Comparison of ENCODE assay signal across 19 mouse cellular contexts in genomic region chr12:106027372-106027771, GRCm38 (mm10). TPM values are rescaled to one million over a fixed set of nuclear protein-coding genes. Genes with fewer than 3 reads are reported as not detected.
DNase-seq lines count a peak whose midpoint lies in the region; ATAC-seq lines count a peak whose summit lies in the region.
"Had no signal": no experiment of that assay in that cellular context is flagged by ENCODE, and none has a peak within 500 bp of the region (broad histone marks: within the 10 kb centered on the region; RNA-seq: fewer than 3 reads in every experiment).

No protein-coding gene starts in this region.

- peak overlapping the region; percentile 29 for H3K9ac ChIP-seq in liver, embryonic 16.5 days (ENCODE audit: low read depth, low read length)
- H3K9ac ChIP-seq in kidney, embryonic 15.5 days = no peak overlapping the region
- H3K9ac ChIP-seq: embryonic facial prominence, embryonic 15.5 days; hindbrain, embryonic 13.5 days; limb, embryonic 12.5 days had no signal

- peak overlapping the region; percentile 40 for H3K4me3 ChIP-seq in liver, embryonic 16.5 days (ENCODE audit: low read depth, low read length)
- H3K4me3 ChIP-seq in kidney, embryonic 15.5 days (replicated peaks) = no peak overlapping the region
- H3K4me3 ChIP-seq: embryonic facial prominence, embryonic 15.5 days; heart, adult 2 months; hindbrain, embryonic 13.5 days; limb, embryonic 12.5 days had no signal

- H3K27ac ChIP-seq in liver, embryonic 16.5 days (ENCODE audit: low read length) = peak overlapping the region; percentile 87
- no peak overlapping the region for H3K27ac ChIP-seq in kidney, embryonic 15.5 days
- H3K27ac ChIP-seq: embryonic facial prominence, embryonic 15.5 days; heart, adult 2 months; hindbrain, embryonic 13.5 days; limb, embryonic 12.5 days had no signal

- no peaks in the 10 kb centered on the region for H3K27me3 ChIP-seq in liver, embryonic 16.5 days (ENCODE audit: control insufficient read depth, insufficient read depth, low read depth, low read length)
- no peaks in the 10 kb centered on the region for H3K27me3 ChIP-seq in kidney, embryonic 15.5 days
- H3K27me3 ChIP-seq: embryonic facial prominence, embryonic 15.5 days; hindbrain, embryonic 13.5 days; limb, embryonic 12.5 days; megakaryocyte, embryonic 14.5 days had no signal

- no peaks in the 10 kb centered on the region for H3K36me3 ChIP-seq in liver, embryonic 16.5 days (ENCODE audit: control insufficient read depth, insufficient read depth)
- H3K36me3 ChIP-seq in kidney, embryonic 15.5 days = peaks cover 7% of the 10 kb centered on the region; the same call in 1 of the 2 replicates
- H3K36me3 ChIP-seq: embryonic facial prominence, embryonic 15.5 days; hindbrain, embryonic 13.5 days had no signal

- H3K4me1 ChIP-seq in liver, embryonic 16.5 days (ENCODE audit: control insufficient read depth, low read depth, low read length) = peaks cover 87% of the 10 kb centered on the region
- H3K4me1 ChIP-seq in kidney, embryonic 15.5 days = no peaks in the 10 kb centered on the region

- peak overlapping the region; percentile 67 for H3K4me2 ChIP-seq in liver, embryonic 16.5 days (ENCODE audit: low read depth, low read length)
- H3K4me2 ChIP-seq in kidney, embryonic 15.5 days = no peak overlapping the region
- H3K4me2 ChIP-seq: embryonic facial prominence, embryonic 15.5 days; hindbrain, embryonic 13.5 days; limb, embryonic 12.5 days had no signal

- no peaks in the 10 kb centered on the region for H3K9me3 ChIP-seq in liver, embryonic 16.5 days (replicated peaks; ENCODE audit: control insufficient read depth, low read length)
- H3K9me3 ChIP-seq in kidney, embryonic 15.5 days (replicated peaks) = no peaks in the 10 kb centered on the region
- H3K9me3 ChIP-seq: embryonic facial prominence, embryonic 15.5 days; hindbrain, embryonic 13.5 days; limb, embryonic 12.5 days; megakaryocyte, embryonic 14.5 days had no signal

- peak; percentile 25 for DNase-seq in CD4-positive, CD25-positive, alpha-beta regulatory T cell, adult 2 months (ENCODE audit: low read depth, low spot score)
- DNase-seq in right cerebral cortex, adult 2 months (ENCODE audit: low spot score in 2 of 2) = peak; percentile 49 to 55
- DNase-seq in right cerebral cortex, postnatal 14 days = no peak
- DNase-seq in spleen, adult 12 weeks (ENCODE audit: low spot score) = no peak
- DNase-seq: cerebellum, adult 2 months; gastrocnemius, postnatal 10 days; heart, adult 2 months; heart, postnatal 10 days; kidney, adult 11 months; kidney, postnatal 25 days had no signal

- no peak for ATAC-seq in CD4-positive, CD25-positive, alpha-beta regulatory T cell, adult 4 months
- ATAC-seq in liver, embryonic 16.5 days (ENCODE audit: low read depth) = peak; percentile 35
- ATAC-seq in inflammation-experienced regulatory T-cells, adult 6 months = no peak
- no peak for ATAC-seq in kidney, embryonic 15.5 days (replicated peaks; ENCODE audit: low FRiP score)
- ATAC-seq: forebrain, embryonic 14.5 days had no signal

- 23% methylated on average over 5 of the region's 5 CpGs for WGBS in liver, embryonic 16.5 days (ENCODE audit: insufficient replicate concordance)
- 80% methylated on average over 5 of the region's 5 CpGs for WGBS in kidney, embryonic 15.5 days

RNA-seq across cellular contexts. Expression of gene Vrk1, which starts 17.3 kb away (rescaled TPM):
- polyA plus RNA-seq in CD4-positive, CD25-positive, alpha-beta regulatory T cell, adult 4 months (2017; shearing (Covaris generic)) = 100 to 1,000 TPM; 135 to 144 TPM
- polyA plus RNA-seq in liver, embryonic 16.5 days (2015; fragmentation: Nextera tagmentation; extraction: Ambion mirVana) = 69.1 and 74.1 TPM in 2 replicates
- polyA plus RNA-seq in inflammation-experienced regulatory T-cells, adult 6 months (2017; shearing (Covaris generic)) = 100 to 1,000 TPM; 124 to 151 (median 151) TPM
- polyA plus RNA-seq in kidney, embryonic 15.5 days (2015; fragmentation: Nextera tagmentation; extraction: Ambion mirVana) = 71.3 and 77.7 TPM in 2 replicates

Comparison
In these comparisons a context has a peak if more than half of its experiments do, and no peak if none do; other contexts are left out.
1. DNase-seq: peak in CD4-positive, CD25-positive, alpha-beta regulatory T cell, adult 2 months (single experiment) and right cerebral cortex, adult 2 months (2 of 2); none in right cerebral cortex, postnatal 14 days (single experiment) and spleen, adult 12 weeks (single experiment).